Mouse (Mus musculus) MEL (cell line): ENCODE measurements at regions not wholly inside any gene's neighbourhood (a gene's known extent, or its start where the extent isn't known, plus 50 kb on each side); places are given as distances from the start of the nearest gene placed in this dataset.

Experiments used
- DNase-seq: peaks from one replicate; pipeline ENCODE4 v3.0.0; 2011; ENCODE audit warnings: low read depth, low spot score
- H3K27ac ChIP-seq: 2 replicates; pipeline ENCODE4 v1.5.1; 2012; ENCODE audit warnings: low read depth, mild to moderate bottlenecking, control low read depth, low read length, moderate library complexity; ENCODE audit not compliant: control insufficient read depth
- H3K27me3 ChIP-seq, 2 experiments: fragments of 150-350 bp in 1 of 2; sonication (generic) in 1 of 2; 2 replicates each; pipeline ENCODE4 v1.6.1; 2012; ENCODE audit warnings: low read length in 2 of 2, mild to moderate bottlenecking in 2 of 2, improper control_type of control experiment in 1 of 2, moderate library complexity in 1 of 2; ENCODE audit not compliant: insufficient read depth in 2 of 2, control insufficient read depth in 1 of 2
- H3K36me3 ChIP-seq, 2 experiments: 2 replicates each; pipeline ENCODE4 v1.6.1; 2012 to 2014; ENCODE audit warnings: low read length in 2 of 2, improper control_type of control experiment in 1 of 2, inconsistent platforms in 1 of 2, mild to moderate bottlenecking in 1 of 2; ENCODE audit not compliant: insufficient read depth in 2 of 2, control insufficient read depth in 1 of 2
- H3K4me1 ChIP-seq, 2 experiments: fragments of 150-350 bp in 1 of 2; sonication (generic) in 1 of 2; 2 replicates each; pipeline ENCODE4 v1.6.1; 2012; ENCODE audit warnings: low read length in 2 of 2, improper control_type of control experiment in 1 of 2, mild to moderate bottlenecking in 1 of 2; ENCODE audit not compliant: insufficient read depth in 2 of 2, control insufficient read depth in 1 of 2
- H3K4me3 ChIP-seq, 2 experiments: fragments of 150-350 bp in 1 of 2; sonication (generic) in 1 of 2; 2 replicates each; pipeline ENCODE4 v1.5.1; 2012; ENCODE audit warnings: low read depth in 2 of 2, low read length in 2 of 2, mild to moderate bottlenecking in 2 of 2, moderate library complexity in 2 of 2, control low read depth in 1 of 2, improper control_type of control experiment in 1 of 2; ENCODE audit not compliant: control insufficient read depth in 1 of 2, insufficient read depth in 1 of 2
- H3K79me2 ChIP-seq: 2 replicates; pipeline ENCODE4 v1.6.1; 2012; ENCODE audit warnings: mild to moderate bottlenecking, low read length, moderate library complexity; ENCODE audit not compliant: control insufficient read depth, poor library complexity, insufficient read depth
- H3K9ac ChIP-seq: 2 replicates; pipeline ENCODE4 v1.6.1; 2012; ENCODE audit warnings: low read depth, mild to moderate bottlenecking, control low read depth, low read length, moderate library complexity; ENCODE audit not compliant: control insufficient read depth, poor library complexity, severe bottlenecking
- H3K9me3 ChIP-seq: fragments of 150-350 bp; sonication (generic); replicated peaks from 2 replicates; pipeline ENCODE4 v1.6.1; 2012; ENCODE audit warnings: mild to moderate bottlenecking, low read length, improper control_type of control experiment, moderate library complexity; ENCODE audit not compliant: insufficient read depth
- BHLHE40 ChIP-seq: IDR thresholded peaks from 2 replicates; pipeline ENCODE4 v1.6.1; 2012; ENCODE audit warnings: low read depth, mild to moderate bottlenecking, inconsistent platforms, low read length, improper control_type of control experiment, borderline replicate concordance
- CHD2 ChIP-seq: IDR thresholded peaks from 2 replicates; pipeline ENCODE4 v1.6.1; 2011; ENCODE audit warnings: low read length, improper control_type of control experiment
- E2F4 ChIP-seq: IDR thresholded peaks from 2 replicates; pipeline ENCODE4 v1.6.1; 2011; ENCODE audit warnings: low read depth, low read length, improper control_type of control experiment, borderline replicate concordance
- HCFC1 ChIP-seq: IDR thresholded peaks from 2 replicates; pipeline ENCODE4 v1.6.1; 2012; ENCODE audit warnings: low read depth, mild to moderate bottlenecking, inconsistent platforms, low read length, improper control_type of control experiment, moderate library complexity
- JUND ChIP-seq: IDR thresholded peaks from 2 replicates; pipeline ENCODE4 v1.6.1; 2011; ENCODE audit warnings: low read depth, mild to moderate bottlenecking, improper control_type of control experiment, low read length
- MAFK ChIP-seq: IDR thresholded peaks from 2 replicates; pipeline ENCODE4 v1.6.1; 2011; ENCODE audit warnings: low read depth, mild to moderate bottlenecking, low read length, improper control_type of control experiment, borderline replicate concordance
- MAX ChIP-seq: IDR thresholded peaks from 2 replicates; pipeline ENCODE4 v1.6.1; 2011; ENCODE audit warnings: low read length, improper control_type of control experiment
- MAZ ChIP-seq: IDR thresholded peaks from 2 replicates; pipeline ENCODE4 v1.6.1; 2012; ENCODE audit warnings: low read depth, mild to moderate bottlenecking, inconsistent platforms, low read length, improper control_type of control experiment
- MYB ChIP-seq: IDR thresholded peaks from 2 replicates; pipeline ENCODE4 v1.6.1; 2011; ENCODE audit warnings: mild to moderate bottlenecking, low read depth, low read length, improper control_type of control experiment
- RAD21 ChIP-seq: IDR thresholded peaks from 2 replicates; pipeline ENCODE4 v1.6.1; 2011; ENCODE audit warnings: mild to moderate bottlenecking, low read depth, low read length, improper control_type of control experiment
- RCOR1 ChIP-seq: IDR thresholded peaks from 2 replicates; pipeline ENCODE4 v1.6.1; 2012; ENCODE audit warnings: low read depth, mild to moderate bottlenecking, inconsistent platforms, low read length, improper control_type of control experiment
- SIN3A ChIP-seq: IDR thresholded peaks from 2 replicates; pipeline ENCODE4 v1.6.1; 2012; ENCODE audit warnings: low read length, improper control_type of control experiment, inconsistent platforms
- TBP ChIP-seq: IDR thresholded peaks from 2 replicates; pipeline ENCODE4 v1.8.0; 2011; ENCODE audit warnings: low read depth, low read length, improper control_type of control experiment
- UBTF ChIP-seq: IDR thresholded peaks from 2 replicates; pipeline ENCODE4 v1.6.1; 2012; ENCODE audit warnings: low read depth, mild to moderate bottlenecking, inconsistent platforms, low read length, improper control_type of control experiment, moderate library complexity, borderline replicate concordance; ENCODE audit not compliant: insufficient read depth
- USF1 ChIP-seq: IDR thresholded peaks from 2 replicates; pipeline ENCODE4 v1.6.1; 2014; ENCODE audit warnings: low read depth, mild to moderate bottlenecking, inconsistent platforms, low read length, improper control_type of control experiment, moderate library complexity

- no peaks in the 10 kb centered on the region for H3K36me3 ChIP-seq
- H3K9me3 ChIP-seq = no peaks in the 10 kb centered on the region
- H3K4me3 ChIP-seq = no peak overlapping the region
- no peaks in the 10 kb centered on the region for H3K79me2 ChIP-seq
- TF ChIP-seq UBTF (no peak), SIN3A (no peak), JUND (no peak), RCOR1 (no peak), TBP (no peak), USF1 (no peak), HCFC1 (no peak), MAZ (no peak), E2F4 (no peak), CHD2 (no peak), BHLHE40 (no peak), MAX (no peak), RAD21 (no peak), MAFK (no peak), MYB (no peak)
- no peaks in the 10 kb centered on the region for H3K27me3 ChIP-seq
- no peak for DNase-seq
- no peak overlapping the region for H3K27ac ChIP-seq
- no peaks in the 10 kb centered on the region for H3K4me1 ChIP-seq
- no peak overlapping the region for H3K9ac ChIP-seq
Measured at GRCm38 (mm10) chr6:5550067-5550466, 54.0 kb upstream of the Pdk4 start.
